Mouse (Mus musculus) common myeloid progenitor, adult 5-6 weeks (primary cell): ENCODE results near the gene Krtap3-2. TPM values are rescaled to one million over a fixed set of nuclear protein-coding genes. Genes with fewer than 3 reads are reported as not detected.
"Not testable (repeated sequence)": the region's sequence is repeated elsewhere in the genome, so short reads cannot be mapped to it uniquely, and the experiment has no call there.

Experiments used
- ATAC-seq: replicated peaks from 2 replicates; pipeline ENCODE4 v1.8.0; 2016; ENCODE audit warnings: low read depth, mild to moderate bottlenecking, moderate TSS enrichment, inconsistent platforms; ENCODE audit not compliant: poor library complexity, severe bottlenecking
- total RNA-seq: library from RNA; stranded (forward); fragments of 200-1000, 187-1606 nt; gene quantifications from 2 replicates; pipeline ENCODE4 v1.2.3, GENCODE M21; 2017

Gene Krtap3-2
- total RNA-seq = not detected in 2 replicates

DNA sequence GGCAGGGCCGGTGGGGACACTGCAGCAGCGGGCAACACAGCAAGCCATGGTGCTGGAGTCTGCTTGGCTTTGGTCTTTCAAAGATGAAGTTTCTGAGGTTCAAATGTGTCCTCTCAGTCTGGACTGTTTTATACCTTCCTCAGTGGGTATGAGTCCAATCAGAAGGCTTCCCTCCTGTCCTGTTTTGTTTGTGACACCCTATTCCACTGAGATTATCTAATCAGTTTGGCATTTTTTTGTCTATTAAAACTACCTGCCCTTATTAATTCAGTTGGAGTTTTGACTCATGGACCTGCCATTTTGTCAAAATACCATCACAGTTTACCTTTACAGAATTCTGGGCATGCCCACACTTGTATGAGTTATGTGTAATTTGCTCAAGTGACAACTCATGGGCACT lies at the start of gene Krtap3-2:
Gene Krtap3-2, minus strand, starts transcription at position 101 of the 400 bp plus-strand sequence.
- no peak for ATAC-seq

DNA sequence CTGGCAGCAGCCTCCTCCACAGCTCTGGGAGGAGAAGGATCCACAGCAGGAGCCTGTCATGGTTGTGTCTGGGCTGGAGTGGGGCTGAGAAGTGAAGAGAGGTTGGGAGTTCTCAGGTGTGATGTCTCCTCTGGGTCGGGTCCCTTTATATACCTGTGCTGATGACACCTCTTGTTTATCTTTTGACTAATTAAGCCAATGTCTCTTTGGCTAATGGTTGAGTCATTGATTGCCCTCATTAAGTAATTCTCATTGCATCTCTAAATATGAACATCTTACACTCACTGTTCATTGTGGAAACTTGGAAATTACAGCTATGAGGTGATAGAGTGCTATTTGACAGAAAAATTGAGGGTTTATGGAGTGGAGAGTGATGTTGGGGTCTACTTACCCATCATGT lies 46.6 kb upstream of the Krtap3-2 start, which contains the start of gene Gm11938:
Gene Gm11938, minus strand, starts transcription at position 101 of the 400 bp plus-strand sequence.
- ATAC-seq = not testable (repeated sequence)

DNA sequence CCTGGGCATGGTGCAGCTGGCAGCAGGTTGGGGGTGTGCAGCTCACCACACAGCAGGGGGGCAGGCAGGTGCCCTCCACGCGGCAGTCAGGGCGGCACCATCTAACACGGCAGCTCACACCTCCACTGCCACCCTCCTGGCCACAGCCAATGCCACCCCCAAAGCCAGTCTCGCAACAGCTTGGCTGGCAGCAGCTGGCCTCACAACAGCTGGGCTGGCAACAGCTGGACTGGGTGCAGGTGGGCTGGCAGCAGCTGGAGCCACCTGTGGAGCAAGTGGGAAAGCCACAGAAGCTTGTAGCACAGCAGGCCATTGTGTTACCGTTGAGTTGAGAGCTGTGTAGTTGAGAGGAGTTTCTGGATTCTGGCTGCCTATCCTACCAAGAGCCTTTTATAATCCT lies 41.1 kb upstream of the Krtap3-2 start, which contains the start of gene Krtap9-3:
Gene Krtap9-3, minus strand, starts transcription at position 364 of the 400 bp plus-strand sequence.
- not testable (repeated sequence) for ATAC-seq

DNA sequence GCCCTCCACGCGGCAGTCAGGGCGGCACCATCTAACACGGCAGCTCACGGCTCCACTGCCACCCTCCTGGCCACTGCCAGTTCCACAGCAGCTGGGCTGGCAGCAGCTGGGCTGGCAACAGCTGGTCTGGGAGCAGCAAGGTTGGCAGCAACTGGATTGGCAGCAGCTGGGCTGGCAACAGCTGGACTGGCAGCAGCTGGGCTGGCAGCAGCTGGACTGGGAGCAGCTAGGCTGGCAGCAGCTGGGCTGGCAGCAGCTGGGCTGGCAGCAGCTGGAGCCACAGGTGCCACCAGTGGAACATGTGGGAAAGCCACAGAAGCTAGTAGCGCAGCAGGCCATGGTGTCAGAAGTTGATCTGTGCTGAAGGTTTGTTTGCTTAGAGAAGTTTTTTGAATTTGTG lies 34.3 kb upstream of the Krtap3-2 start, which contains the start of gene Krtap1-3:
Gene Krtap1-3, minus strand, starts transcription at position 359 of the 400 bp plus-strand sequence.
- ATAC-seq = no peak

DNA sequence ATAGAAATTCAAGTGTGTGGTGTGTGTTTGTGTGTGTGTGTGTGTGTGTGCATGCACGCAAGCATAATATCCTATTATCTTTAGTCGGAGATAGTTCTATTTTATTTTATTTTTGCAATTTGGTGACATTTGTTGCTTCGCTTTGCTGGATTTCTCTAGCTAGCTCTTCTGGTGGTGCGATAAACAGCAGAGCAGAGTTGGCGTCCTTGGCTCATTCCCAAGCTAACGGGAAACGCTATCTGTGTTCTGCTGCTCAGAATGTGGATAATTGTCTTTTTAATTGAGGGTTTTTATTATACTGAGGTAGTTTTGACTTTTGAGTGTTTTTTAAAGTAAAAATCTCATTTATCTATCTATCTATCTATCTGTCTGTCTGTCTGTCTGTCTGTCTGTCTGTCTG lies 28.4 kb upstream of the Krtap3-2 start:
- ATAC-seq = no peak

DNA sequence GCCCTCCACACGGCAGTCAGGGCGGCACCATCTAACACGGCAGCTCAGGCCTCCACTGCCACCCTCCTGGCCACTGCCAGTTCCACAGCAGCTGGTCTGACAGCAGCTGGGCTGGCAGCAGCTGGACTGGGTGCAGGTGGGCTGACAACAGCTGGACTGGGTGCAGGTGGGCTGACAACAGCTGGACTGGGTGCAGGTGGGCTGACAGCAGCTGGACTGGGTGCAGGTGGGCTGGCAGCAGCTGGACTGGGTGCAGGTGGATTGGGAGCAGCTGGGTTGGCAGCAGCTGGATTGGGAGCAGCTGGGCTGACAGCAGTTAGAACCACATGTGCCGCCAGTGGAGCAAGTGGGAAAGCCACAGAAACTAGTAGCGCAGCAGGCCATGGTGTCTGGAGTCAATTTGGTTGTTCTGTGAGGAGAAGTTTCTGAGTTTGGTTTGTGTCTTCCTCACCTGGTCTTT lies 26.6 kb upstream of the Krtap3-2 start, which contains the start of gene Krtap1-4:
Gene Krtap1-4, minus strand, starts transcription at position 410 of the 460 bp plus-strand sequence.
- ATAC-seq = no peak

DNA sequence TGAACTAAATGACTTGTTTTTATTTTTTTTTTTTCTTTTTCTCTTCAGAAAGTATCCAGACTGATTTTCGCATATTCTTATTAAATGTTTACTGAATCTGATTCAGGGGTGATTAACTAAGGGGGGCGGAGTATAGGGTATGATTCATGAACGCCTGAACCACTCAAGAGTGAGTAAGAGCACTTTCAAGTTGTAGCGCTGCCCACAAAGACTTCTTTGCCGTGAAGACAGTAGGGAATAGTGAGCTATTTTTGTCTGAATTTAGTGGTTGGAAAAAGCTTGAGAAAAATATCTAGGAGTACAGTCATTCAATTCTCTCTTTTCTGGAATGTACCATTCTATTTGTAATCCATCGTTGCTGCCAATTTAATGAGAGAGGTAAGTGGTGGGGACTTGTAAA lies 24.9 kb upstream of the Krtap3-2 start:
- ATAC-seq = no peak

DNA sequence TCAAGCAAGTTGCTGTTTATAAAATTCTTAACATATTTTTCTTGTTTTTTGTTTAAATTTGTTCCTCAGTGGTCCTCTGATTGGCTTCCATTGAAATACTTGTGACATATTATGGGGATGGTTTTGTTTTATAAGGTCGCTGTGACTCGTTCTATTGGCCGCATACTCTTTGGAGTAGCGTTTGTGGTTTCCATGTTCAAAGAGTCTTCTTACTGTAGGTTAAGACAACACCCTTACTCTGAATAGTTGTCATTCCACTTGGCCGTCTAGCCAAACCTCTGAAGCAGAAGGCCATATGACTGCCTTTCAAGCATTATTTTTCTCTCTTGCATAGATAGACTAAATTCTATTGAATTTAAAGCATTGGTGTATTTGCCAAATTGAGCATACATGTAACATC lies 24.4 kb upstream of the Krtap3-2 start:
- ATAC-seq = no peak

DNA sequence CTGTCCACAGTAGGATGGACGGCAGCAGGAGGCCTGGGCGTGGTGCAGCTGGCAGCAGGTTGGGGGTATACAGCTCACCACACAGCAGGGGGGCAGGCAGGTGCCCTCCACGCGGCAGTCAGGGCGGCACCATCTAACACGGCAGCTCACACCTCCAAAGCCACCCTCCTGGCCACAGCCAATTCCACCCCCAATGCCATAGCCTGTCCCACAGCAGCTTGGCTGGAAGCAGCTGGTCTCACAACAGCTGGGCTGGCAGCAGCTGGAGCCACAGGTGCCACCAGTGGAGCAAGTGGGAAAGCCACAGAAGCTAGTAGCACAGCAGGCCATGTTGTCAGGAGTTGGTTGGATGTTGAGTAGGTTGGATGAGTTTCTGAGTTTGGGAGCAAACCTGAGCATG lies 24.0 kb upstream of the Krtap3-2 start, which contains the start of gene Krtap1-5:
Gene Krtap1-5, minus strand, starts transcription at position 381 of the 400 bp plus-strand sequence.
- ATAC-seq = no peak

DNA sequence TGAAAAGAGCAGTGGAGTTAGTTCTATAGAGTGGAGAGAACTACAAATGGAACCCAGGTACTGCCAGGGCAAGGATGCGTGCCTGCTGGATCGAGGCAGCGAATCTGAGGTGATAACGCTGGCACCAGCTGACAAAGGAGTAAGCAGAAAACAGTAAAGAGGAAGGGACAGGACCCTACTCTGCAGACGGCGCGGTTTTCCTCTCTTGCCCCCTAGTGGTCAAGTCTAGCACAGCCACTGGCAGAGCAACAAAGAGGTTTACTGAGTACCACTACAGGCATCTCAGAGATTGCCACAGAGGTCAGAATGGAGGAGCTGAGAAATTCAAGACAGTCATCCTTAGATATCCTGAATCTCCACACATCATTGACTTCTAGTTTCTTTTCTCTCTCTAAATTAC lies 17.5 kb upstream of the Krtap3-2 start:
- ATAC-seq = peak; percentile 94

DNA sequence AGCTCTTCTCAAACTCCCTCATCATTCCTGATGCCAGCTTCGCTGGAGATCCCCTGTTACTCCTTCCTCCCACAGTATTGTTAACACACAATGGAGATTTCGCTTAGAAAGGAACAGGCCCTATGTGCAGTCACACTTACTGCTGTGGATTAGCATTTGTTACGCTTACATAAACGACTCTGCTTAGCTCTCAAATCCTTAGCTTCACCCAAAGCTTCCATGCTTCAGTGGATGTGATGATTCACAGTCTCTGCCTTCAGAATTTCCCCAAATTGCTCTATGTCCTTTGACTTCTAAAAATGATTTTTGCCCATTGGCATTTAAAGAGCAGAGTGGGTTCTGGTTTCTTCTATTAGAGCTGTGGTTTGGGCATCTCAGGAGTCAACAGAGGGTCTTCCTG lies 16.5 kb upstream of the Krtap3-2 start:
- no peak for ATAC-seq

DNA sequence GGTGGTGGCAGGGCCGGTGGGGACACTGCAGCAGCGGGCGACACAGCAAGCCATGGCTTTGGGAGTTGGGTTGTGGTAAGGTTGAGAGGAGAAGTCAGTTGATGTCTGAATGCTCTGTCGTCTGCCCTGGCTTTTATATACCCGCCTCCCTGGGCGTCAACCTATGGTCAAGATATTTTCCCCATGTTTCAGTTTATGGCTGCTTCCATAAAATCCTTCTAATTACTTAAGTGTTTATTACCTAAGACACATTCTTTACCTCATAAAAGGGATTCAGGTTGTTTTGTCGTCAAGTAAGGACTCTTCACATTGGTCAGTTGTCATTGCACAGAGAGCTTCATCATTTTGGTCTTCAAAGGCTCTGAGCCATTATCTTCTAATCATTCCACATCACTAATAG lies 9.9 kb upstream of the Krtap3-2 start, which contains the start of gene Krtap3-1:
Gene Krtap3-1, minus strand, starts transcription at position 101 of the 400 bp plus-strand sequence.
- ATAC-seq = no peak

DNA sequence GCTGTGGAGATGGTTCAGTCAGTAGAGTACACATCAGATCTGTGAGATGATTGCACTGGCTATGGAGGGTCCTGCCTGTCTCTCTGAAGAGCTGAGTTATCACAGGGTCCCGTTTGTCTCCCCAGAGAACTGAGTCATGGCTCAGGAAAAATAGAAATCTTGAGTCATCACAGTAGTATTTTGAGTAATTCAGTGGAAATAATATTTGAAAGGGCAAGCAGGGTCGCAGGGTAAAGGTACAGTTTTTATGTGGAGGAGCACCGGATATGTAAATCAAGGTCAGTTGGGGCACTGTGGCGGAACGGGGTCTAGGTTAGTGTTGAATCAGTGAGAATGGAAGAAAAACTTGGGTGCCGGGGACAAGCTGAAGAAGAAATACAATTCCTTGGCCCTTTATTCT lies 5.9 kb upstream of the Krtap3-2 start:
- ATAC-seq = no peak

DNA sequence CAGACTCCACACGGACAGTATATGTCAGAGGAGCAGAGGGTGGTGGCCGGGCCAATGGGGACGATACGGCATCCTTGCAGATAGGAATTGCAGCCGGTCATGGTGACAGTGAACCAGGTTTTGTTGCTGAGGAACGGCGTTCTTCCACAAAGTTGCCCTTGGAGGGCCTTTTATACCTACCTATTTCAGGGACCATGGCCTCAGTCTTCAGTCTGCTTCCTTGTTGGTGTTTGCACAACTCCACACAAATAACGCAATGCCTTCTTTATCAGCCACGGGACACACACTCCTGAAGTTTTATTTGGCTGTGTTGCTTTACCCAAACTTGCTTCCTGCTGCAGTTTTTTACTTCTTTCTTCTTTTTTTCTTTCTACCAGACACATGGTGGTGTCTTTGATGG lies 2.7 kb upstream of the Krtap3-2 start, which contains the start of gene Gm11939:
Gene Gm11939, minus strand, starts transcription at position 101 of the 400 bp plus-strand sequence.
- no peak for ATAC-seq

DNA sequence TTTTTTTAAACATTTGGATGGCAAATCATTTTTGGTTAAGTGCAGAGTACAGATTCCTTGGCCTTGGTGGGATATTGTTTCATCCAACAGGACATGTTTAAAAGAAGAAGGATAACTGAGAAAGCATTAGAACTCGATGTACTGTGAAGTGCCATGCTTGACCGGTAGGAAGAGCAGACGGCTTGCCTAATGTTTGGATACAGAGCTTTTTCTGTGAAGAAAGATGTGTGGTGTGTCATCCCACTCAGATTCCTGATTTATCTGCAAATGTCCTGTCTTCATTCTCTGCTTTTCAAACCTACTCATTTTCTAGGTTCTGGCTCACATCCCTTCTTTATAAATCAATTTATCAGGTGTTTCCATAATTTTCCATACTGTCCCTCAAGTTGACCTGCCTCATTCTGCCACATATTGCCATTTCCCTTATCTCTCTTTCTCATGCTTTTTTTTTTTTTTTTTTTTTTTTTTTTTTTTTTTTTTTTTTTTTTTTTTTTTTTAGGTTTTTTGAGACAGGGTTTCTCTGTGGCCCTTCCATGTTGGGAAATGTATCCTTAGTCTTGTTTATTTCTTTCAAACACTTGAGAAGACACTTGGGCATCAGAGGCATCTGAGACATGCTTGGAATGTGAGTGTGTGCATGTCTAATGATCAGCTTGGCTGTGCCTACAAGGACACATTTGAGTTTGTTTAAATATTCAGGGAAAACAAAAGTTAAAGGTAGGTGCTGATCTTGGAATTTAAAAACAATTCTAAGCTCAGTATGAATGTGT lies 1.5 kb upstream of the Krtap3-2 start:
- ATAC-seq = no peak

DNA sequence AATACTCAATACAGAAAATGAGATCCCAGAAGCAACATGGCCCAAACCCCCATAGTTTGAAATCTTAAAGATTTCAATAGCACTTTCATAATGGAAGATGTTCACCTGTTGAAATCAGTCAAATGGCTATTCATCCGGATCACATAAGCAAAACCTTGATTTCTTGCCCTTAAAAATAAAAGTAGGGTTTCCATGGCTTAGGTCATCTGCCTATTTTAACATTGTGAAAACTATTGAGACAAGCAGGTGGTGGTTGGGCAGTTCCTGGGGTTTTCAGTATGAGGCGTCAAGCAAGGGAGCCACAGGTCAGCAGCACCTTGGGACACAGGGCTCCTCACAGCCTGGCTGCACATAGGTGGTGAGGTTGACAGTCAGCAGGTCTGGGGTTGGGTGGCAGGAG lies 458 bp downstream of the Krtap3-2 start:
- ATAC-seq = no peak

DNA sequence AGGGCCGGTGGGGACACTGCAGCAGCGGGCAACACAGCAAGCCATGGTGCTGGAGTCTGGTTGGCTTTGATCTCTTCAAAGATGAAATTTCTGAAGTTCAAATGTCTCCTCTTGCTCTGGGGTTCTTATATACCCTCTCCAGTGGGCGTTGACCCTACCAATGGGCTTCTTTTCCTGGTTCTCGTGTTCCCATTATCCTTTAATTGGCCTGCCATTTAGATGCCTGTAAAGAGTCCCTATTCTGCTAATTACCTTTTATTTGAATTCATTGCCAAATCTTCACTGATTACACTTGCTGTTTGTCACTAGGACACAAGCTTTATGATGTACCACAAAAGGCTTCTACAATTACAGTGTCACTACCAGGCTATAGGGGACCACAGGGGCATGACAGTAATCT lies 5.9 kb downstream of the Krtap3-2 start, which contains the start of gene Krtap3-3:
Gene Krtap3-3, minus strand, starts transcription at position 101 of the 400 bp plus-strand sequence.
- no peak for ATAC-seq

DNA sequence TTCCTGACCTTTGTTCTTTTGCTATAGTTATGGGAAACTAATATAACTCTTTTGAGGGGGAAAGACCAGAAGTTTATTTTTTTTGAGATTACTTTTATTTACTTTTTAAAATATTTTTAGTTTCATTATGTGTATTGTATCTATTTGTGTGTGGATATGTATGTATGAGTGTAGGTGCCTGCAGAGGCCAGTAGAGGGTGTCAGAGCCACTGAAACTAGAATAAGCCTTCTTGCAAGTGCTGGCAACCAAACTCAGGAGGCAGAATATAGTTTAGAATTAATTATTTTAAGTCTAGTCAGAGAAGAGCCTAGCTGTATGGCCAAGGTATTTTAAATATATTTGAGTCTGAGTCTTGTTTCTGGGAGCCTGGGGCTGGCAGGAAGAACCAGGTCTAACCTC lies 8.8 kb downstream of the Krtap3-2 start:
- ATAC-seq = no peak

DNA sequence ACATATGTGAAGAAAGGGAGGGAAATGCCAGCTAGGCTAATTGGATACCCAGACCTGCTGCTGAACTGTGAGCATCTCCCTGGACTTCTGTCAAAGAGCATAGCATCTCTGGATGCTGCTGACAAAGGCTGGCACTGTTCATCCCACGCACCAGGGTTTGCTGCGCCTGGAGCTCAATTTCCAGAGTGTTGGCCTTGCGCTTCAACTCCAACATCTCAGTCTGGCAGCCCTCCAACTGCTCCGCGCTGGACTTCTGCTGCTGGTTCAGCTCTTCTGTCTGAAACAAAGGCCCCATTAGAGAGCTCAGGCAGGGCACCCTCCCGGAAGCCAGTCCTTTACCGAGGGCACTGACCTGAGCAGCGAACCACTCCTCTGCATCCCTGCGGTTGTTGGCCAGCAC lies 16.9 kb downstream of the Krtap3-2 start:
- ATAC-seq = no peak

DNA sequence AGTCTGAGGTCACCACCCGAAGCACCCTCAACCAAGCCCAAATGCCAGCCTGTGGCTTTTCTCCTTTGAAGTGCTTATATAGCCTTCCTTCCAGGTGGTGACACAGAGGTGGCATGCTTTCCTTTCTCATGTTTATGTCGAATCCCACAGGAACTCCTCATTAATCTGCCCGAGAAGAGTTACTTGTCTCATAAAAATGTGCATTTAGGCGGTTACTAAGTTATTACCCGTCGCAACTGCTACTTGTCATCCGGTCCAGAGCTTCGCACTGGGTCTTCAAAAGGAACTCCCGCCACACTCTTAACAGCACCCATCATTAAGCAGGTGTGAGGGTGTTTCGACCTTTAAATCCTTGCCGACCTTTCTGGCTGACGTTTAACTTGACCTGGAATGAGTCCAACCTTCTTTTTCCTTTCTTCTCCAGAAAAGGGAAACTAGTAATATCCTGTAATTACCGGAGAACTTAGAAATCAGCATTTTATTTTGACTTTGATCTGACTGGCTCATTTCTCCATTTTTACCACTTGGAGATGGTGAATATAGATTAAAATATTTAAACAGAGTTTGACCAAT lies 35.3 kb downstream of the Krtap3-2 start, which contains the start of gene Krt39:
Gene Krt39, minus strand, starts transcription at position 51 of the 573 bp plus-strand sequence.
- ATAC-seq = no peak

DNA sequence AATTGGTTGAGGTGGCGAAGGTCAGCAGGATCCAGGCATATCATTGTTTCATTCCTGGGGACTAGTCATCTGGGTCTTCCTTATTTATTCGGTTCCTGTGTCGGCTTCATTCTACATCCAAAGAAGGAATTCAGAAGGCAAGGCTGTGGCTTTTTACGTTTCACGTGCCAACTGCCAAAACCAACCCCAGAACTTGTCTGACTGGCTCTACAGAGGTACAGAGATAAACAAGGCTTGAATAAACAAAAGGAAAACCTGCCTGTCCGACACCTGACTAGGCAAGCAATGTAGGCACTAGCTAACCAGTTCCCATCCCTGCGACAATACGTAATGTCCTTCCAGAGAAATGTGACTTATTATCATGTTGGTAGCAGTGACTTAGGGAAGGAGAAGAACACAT lies 42.6 kb downstream of the Krtap3-2 start:
- ATAC-seq = no peak
